Mouse (Mus musculus) left cerebral cortex, postnatal 4 days (tissue): Measurements from ENCODE around the gene Glyr1. TPM values are rescaled to one million over a fixed set of nuclear protein-coding genes. Genes with fewer than 3 reads are reported as not detected.

Experiments used
- DNase-seq: peaks from one replicate; pipeline ENCODE4 v3.0.0-alpha.2; 2022
- intact Hi-C: fragments of 180-260 bp; cut with DNase I; formaldehyde crosslinking; loops from one replicate; pipeline ENCODE4 v1.15.1; 2025
- total RNA-seq, 2 experiments: library from RNA; stranded (reverse); gene quantifications; 2 replicates each; pipeline ENCODE4 v1.2.3; 2021

Gene Glyr1
- total RNA-seq = 100 to 1,000 TPM; 143 to 146 TPM

GRCm38 (mm10) chr16:5049774-5050234, at the start of gene Glyr1, which contains the start of gene Ubn1:
Glyr1 (minus strand) TSS chr16:5049863.
Ubn1 (plus strand) TSS chr16:5050057.
- peak; percentile 99 for DNase-seq
- intact Hi-C loops = loop anchor here (10.0 kb wide), 1 partner anchor 95 kb away; the partner anchor contains the start of gene Sec14l5

GRCm38 (mm10) chr16:5096504-5096903, 46.8 kb upstream of the Glyr1 start:
- no peak for DNase-seq
- intact Hi-C loops = no loop called here

DNA sequence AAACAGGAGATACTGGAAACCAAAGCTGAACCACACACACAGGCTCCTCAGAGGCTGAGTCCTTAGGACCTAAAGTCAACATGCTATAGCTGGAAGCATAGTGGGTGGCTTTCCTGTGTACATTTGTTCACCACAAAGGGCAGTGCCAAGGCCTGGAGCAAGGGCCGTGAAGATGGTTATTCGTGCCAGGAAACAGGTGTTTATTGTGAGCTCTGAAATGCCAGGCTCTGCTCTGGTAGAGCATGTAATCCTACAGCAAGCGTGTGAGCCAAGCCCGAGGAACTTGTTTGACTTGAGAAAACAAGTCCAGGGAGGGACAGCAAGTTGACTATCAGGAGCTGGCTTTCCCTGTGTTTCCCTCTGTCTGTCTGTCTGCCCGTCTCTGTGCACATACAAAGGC, 43.6 kb upstream of the Glyr1 start:
- intact Hi-C loops = no loop called here
- no peak for DNase-seq

DNA sequence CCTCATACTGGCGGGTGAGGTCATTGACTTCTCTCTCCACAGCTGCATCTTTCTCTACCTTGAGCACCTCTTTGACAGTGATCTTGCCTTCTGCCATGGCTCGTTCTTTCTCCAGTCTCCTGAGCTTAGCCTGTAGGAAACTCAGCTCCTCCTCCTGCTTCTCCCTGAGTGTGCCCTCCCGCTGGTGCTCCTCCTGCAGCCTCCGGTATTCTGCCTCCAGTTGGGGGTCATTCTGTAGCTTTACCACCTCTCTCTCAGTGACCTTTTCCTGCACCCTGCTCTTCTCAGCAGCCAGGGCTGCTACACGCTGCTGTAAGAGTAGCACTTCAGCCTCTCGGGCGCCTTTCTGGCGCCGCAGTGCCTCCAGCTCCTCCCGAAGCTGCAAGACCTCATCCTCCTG, 39.4 kb upstream of the Glyr1 start:
- intact Hi-C loops = no loop called here
- DNase-seq = no peak

DNA sequence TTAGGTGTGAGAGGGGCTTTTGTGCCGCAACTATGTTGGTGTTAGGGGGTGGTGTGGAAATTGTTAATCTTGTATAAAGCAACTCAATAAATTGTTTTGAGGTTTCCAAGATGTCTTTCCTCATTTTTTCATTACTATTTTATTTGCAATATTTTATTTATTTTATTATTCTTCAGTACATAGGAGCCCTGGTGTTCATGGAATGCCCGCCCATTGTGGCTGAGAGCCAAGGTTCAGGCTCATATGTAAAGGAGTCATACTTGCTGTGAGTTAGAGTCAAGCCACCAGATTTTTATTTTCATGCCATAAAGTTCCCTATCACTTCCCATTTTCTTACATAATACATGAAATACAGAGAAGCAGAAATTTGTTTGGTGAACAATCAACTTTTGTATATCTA, 36.5 kb upstream of the Glyr1 start:
- DNase-seq = no peak
- intact Hi-C loops = no loop called here

GRCm38 (mm10) chr16:5085196-5085595, 35.5 kb upstream of the Glyr1 start:
- no peak for DNase-seq
- intact Hi-C loops = no loop called here

GRCm38 (mm10) chr16:5074341-5074740, 24.7 kb upstream of the Glyr1 start:
- no peak for DNase-seq
- intact Hi-C loops = no loop called here

DNA sequence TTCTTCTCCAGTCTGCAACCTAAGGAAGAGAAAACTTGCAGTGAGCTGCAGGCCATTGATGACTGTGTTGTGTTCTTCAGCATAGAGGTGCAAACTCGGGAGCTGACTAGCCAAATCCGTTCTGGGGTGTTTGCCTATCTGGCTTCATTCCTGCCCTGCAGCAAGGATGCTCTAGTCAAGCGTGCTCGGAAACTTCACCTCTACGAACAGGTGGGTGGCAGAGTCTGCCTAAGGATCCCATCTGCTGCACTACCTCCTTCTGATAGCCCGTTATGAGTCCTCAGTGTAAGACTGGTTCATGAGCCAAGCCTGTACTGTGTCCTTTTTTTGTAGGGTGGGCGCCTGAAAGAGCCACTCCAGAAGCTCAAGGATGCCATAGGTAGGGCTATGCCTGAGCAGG, 22.3 kb upstream of the Glyr1 start:
- intact Hi-C loops = no loop called here
- DNase-seq = no peak

GRCm38 (mm10) chr16:5070321-5070720, 20.7 kb upstream of the Glyr1 start:
- no peak for DNase-seq
- intact Hi-C loops = no loop called here

DNA sequence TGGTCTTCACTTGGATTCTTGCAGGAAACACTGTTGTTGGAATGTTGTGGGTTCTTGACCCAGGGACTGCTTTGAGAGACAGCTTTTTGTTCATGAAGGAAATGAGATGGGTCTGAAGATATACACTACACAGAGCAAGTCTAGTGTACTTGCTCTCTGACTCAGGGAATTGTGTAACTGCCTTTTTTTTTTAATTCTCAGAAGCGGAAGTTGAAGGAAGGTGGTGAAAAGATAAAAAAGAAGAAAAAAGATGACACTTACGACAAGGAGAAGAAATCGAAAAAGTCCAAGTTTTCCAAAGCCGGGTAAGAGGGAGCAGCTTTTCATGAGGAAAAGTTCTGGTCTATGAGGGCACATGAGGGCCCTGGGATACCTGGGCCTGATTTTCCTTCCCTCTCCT, 13.8 kb upstream of the Glyr1 start:
- DNase-seq = no peak
- intact Hi-C loops = no loop called here

DNA sequence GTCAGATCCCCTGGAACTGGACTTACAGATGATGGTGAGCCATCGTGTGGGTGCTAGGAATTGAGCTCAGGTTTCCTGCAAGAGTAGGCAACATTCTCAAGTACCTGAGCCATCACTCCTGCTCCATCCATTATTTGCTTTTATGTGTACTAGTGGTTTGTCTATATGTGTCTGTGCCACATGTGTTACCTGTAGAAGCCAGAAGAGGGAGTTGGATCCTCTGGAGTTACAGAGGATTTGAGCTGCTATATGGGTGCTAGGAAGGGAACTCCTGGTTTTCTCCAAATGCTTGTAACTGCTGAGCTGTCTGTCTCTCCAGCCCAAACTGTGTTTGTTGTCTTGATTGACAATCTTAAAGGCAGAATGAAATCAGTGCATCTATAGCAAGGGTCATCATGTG, 8.5 kb upstream of the Glyr1 start:
- intact Hi-C loops = loop anchor here (10.0 kb wide), 1 partner anchor 87 kb away; the partner anchor contains the start of gene Sec14l5
- no peak for DNase-seq

DNA sequence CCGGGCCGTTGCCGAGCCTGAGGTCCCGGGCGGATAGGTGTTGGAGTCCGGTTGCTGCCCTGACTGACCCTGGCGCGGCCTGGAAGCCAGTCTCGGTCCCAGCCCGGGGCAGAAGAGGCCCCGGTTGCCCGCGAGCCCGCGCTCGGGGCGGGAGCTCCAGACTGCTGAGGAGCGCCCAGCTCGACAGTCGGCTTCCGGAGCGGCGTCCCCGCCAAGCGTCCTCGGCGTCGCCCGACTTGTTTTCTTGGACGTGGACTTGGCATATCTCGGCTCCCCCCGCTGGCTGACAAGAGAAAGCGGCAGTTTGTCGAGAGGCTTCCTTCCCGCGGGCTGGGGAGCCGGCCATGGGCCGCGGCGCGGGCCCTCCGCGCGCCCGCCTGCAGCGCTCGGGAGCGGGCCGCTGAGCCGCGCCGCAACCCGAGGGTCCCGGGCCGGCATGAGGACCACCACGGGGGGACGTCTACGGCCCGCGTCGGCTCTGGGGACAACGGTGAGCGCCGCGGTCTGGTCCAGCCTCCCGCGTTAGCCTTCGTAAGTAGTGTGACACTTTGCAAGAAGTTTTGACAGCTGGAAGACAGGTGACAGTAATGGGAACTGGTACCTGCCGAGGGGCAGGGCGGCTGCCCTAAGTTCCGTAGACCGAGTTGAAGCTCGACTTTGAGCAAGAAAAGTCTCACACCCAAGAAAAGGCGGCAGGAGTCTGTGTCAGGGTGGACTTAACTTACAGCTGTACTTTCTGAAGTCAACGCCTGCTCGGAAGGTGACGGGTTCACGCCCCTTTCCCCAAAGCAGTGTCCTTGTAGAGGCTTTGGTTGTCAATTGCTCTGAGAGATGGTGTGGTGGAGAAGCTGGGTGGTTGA, 818 bp upstream of the Glyr1 start:
- intact Hi-C loops = loop anchor here (10.0 kb wide), 1 partner anchor 94 kb away; the partner anchor contains the start of gene Sec14l5
- peak; percentile 80 for DNase-seq

DNA sequence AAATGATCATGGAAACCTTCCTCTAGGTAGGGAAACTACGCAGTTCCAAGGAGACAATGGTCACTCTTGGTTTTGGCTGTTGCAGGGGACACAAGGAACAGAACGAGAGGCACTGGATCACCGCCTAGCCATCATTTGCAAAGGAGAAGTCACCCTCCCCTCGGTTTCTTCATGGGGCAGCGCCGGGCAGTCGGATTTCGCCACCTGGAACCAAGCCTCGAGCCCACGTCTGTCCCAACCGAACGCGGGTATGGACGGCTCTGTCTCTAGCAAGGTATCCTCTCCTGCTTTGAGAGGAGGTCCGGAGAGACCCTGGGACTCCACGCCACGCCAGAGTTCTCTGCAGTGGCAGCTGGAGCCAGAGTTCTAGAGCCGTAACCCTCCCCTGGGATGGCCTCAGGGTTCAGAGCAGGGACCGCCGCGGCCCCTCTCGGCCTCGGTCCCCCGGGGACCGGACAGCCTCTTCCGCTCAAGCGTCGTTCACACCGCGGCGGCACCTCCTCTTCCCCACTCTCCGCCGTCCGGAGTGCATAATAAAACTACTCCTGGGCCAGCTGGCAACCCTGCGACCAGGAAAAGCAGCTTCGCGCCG, 385 bp downstream of the Glyr1 start:
- no peak for DNase-seq
- intact Hi-C loops = no loop called here

GRCm38 (mm10) chr16:5045322-5045721, 4.3 kb downstream of the Glyr1 start:
- intact Hi-C loops = no loop called here
- DNase-seq = no peak

- DNase-seq = no peak
- intact Hi-C loops = no loop called here
These were observed 12.9 kb downstream of the Glyr1 start for GRCm38 (mm10) chr16:5036649-5037234.

DNA sequence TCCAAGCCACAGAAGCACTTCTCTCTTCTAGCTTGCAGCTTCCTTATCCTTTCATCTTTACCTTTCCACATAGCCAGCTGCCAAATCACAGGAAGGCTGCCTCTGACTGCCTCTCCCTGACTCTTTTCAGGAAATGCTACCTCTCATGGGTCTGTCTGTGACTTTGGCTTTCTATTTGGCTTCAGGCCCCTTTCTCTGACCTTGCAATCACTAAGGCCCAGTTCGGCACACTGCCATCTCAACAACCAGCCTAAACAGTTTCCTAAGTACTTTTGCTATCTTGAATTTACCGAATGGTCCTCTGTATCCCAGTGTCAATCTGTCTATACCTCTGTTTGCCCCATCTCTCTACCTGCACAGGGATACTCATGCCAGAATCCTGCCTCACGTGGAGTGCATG, 14.1 kb downstream of the Glyr1 start:
- intact Hi-C loops = no loop called here
- DNase-seq = no peak

DNA sequence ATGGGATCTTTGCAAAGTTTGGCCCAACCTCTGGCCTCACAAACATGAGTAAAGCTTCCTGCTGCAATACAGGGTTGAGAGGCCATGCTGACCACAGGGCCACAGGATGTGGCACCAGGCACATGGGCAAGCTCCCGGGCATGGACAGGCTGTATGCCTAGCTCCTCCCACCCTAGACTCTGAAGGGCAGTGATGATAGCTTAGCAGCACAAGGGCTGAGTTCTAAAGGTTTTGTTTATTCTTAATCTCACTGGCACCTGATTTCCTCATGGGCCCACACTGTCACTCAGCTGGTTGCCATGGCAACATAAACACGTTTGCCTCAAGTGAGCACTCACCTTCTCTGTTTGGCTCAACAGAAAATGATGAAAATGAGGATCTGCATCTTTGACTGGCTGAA, 19.8 kb downstream of the Glyr1 start:
- no peak for DNase-seq
- intact Hi-C loops = loop anchor here (5.0 kb wide), 1 partner anchor 47 kb away; no protein-coding TSS in a partner anchor

DNA sequence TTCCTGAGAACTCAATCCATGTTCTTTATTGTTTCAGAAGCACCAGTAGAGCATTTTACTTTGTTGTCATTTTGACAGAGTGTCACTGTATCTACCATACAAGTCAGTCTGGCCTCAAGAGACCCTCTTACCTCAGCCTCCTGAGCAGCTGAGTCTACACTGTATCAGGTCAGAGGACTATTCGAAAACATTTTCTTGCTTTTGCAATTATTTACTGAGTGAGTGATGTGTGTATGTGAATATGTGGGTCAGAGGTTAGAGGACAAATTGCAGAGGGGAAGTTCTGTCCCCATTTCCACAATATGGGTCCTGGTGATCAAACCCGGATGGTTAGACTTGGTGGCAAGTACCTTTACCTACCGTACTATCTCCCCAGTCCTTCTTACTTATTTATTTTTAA, 25.6 kb downstream of the Glyr1 start:
- intact Hi-C loops = no loop called here
- DNase-seq = no peak

DNA sequence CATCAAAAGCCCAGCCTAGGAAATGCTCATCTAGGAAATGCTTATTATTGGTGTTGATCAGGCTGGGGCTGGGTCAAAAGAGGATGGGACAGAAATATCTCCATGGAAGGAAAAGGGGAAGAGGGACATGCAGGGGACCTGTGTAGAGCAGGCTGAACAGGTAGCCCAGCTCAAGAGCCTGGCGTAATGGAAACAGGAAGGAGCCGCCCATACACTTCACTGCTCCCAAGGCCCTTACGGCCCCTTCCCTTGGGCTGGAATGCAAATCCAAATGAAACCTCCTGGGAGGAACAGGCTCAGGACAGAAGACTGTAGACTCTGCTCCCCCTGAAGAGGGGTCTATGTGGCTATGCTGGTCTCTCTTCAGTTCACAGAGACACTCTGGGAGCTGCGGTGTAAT, 35.1 kb downstream of the Glyr1 start:
- intact Hi-C loops = no loop called here
- DNase-seq = no peak

DNA sequence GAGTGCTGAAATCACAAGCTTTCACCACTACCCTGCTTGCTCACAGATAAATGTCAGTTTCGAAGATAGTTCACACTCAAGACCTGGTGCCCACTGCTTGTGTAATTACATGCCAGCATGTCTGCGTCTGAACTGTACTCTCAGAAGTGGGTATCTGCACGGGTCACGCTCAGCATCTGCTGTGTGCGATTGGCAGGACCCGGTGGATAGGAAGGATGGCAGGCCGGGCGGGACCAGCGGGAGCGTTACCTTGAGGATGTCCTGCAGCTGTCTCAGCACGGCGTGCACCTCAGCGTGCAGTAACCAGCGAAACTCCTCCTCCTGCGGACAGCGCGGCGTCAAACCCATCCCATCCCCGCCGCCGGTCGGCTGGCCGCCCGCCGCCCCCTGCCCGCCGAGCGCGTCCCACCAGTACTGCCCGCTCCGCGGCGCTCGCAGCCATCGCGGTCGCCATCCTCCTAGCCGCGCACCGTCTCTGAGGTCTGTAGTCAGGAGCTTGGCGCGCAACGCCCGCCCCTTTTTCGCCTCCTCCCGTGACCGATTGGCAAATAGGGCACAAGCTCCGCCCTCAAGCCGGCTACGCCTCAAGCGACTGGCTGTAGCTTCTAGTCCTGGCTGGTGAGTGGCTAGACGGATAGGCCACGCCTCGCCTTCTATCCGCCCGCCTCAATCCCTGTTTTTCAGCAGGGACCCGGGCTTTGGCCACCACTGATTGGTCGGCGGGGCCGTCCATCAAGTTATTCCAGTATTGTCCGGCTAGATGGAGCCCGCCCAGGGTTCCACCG, 36.4 kb downstream of the Glyr1 start, which contains the start of gene Rogdi:
Rogdi (minus strand) TSS at position 500 of the 785 bp plus-strand sequence.
- peak; percentile 99 for DNase-seq

More for the DNA sequence above, 36.4 kb downstream of the Glyr1 start, which contains the start of gene Rogdi:
- intact Hi-C loops = no loop called here
